Mouse (Mus musculus) frontal cortex, postnatal 10 days (tissue): Measurements from ENCODE around the gene Swsap1.

Experiments
- DNase-seq, 2 experiments: peaks; one replicate each; pipeline ENCODE4 v3.0.0; 2022; ENCODE audit warnings: low spot score in 2 of 2, mixed read lengths in 1 of 2

The Swsap1 gene

DNA sequence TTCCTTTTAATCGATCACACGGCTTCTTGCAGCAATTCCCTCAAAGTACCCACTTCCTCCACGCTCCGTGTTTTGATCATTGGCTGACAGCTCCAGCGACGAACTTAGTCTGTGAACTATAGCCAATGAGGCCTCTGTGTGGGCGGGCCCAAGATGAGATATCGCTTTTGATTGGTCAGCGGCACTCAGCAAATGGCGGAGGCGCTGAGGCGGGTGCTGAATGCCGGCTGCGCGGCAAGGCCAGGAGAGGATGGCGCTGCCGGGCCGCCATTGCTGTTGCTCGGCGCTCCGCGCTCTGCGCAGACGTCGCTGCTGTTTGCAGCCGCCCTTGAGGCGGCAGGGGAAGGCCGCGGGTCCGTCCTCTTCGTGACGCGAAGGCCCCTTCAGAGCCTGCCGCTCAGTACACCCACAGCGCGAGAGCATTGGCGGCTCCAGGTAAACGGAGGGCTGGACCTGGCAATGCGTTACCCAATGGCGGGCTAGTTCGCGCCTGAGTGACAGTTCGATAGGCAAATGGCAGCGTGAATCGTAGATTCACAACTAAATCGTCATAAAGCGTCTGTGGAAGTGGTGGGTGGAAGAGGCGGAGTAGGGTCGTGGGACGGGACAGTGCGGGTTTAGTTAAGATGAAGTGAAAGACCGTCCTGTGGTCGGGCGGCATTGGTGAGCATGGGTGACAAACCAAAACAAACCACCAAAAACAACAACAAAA, at the start of gene Swsap1:
TSS of gene Swsap1 (plus strand) at position 186 of the 712 bp plus-strand sequence.
- peak; percentile 97 to 99 for DNase-seq

- no peak for DNase-seq
These were observed 47.3 kb upstream of the Swsap1 start for GRCm38 (mm10) chr9:21908216-21908615.

- DNase-seq = no peak
These were observed 45.9 kb upstream of the Swsap1 start for GRCm38 (mm10) chr9:21909474-21910223.

DNA sequence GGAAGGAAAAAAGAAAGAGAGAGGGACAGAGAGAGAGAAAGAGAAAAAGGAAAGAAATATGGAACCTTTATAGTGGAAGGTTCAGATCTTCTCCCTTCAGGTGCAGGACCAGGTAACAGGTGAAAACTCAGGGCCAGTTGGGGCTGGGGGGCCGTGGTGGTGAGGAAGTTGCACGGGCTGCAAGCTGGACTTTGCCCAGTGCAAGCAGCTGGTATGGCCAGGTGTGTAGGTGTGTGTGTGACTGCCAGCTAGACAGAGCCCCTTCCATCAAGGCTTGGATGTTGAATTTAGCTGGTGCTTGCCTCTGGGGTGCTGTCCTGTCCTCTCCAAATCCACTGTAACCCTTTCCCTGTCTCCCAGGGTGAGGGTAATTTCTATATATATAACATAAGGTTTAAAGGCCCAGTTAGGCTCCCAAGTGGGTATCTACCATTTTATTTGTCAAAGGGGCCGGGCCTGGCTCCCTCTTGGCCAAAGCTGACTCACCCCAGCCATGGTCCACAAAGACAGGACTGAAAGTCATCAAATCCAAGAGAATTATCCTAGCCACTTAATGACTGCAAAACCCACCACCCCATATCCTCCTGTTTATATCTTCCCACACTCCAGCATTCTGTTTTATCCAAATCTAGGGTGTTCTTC, 38.6 kb upstream of the Swsap1 start:
- no peak for DNase-seq

GRCm38 (mm10) chr9:21917493-21918034, 38.0 kb upstream of the Swsap1 start:
- peak; percentile 64 to 74 for DNase-seq

GRCm38 (mm10) chr9:21918035-21918592, 37.4 kb upstream of the Swsap1 start, which contains the start of gene Rab3d:
TSS of gene Rab3d (minus strand) at chr9:21918192.
- peak; percentile 85 to 89 for DNase-seq

DNA sequence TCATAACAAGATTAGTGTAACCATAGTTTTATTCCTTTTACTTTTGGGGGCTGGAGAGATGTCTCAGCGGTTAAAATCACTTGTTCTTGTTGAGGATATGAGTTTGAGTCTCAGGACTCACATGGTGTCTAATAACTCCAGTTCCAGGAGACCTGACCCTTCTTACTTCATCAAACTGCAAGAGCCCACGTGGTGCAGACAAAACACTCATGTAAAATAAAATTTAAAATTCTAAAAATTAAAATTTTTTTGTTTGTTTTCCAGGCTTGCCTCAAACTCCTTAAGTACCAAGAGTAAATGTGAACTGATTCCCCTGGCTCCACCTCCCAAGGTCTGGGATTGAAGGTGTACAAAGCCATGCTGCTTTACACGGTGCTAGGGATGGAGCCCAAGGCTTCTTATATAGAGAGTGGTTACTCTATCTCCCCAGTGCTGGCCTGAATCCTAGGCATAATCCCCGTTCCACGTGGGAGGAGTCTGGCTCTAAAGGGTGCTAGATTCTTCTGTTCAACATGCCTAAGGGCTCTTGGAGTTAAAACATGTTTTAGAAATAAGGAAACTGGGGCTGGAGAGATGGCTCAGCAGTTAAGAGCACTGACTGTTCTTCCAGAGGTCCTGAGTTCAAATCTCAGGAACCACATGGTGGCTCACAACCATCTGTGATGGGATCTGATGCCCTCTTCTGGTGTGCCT, 36.7 kb upstream of the Swsap1 start:
- no peak for DNase-seq

GRCm38 (mm10) chr9:21923036-21923435, 32.5 kb upstream of the Swsap1 start:
- no peak for DNase-seq

DNA sequence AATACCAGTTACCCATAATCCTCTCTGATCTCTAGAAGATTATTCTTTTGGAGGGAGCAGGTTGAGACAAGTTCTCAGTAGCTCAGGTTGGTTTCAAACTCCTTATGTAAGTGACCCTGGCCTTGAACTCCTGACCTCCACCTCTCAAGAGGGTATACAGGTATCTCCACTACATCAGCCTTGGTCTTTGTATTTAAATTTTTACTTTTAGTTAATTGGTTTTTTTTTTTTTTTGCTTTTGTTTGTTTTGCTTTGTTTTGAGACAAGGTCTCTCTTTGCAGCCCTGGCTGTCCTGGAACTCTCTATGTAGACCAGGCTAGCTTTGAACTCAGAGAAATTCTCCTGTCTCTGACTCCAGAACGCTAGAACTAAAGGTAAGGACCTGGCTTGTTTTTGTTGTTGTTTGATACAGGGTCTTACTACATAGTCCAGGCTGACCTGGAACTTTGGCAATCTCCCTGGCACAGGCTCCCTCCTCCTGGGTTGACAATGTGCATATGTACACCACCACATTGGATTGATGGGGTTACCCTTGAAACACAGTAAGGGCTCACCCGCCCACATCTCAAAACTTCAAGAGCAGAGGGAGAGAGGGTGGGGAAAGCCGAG, 32.0 kb upstream of the Swsap1 start:
- no peak for DNase-seq

DNA sequence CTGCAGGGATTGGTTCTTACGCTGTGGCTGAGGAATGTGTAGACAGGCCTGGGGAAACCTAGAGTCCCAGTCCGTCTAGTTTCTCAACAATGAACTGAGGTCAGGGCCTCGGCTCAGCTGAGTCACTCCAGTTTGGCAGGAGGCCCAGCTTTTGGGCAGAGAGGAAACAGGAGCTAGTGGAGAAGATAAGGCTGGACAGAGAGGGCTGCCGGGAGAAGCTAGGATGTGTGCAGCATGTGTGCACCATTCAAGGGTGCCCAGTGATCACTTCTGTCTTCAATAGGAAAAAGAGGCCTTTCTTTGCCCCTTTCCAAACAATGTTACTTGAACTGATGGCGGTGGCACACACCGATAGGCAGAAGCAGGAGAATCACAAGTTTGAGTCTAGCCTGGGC, 31.5 kb upstream of the Swsap1 start:
- no peak for DNase-seq

GRCm38 (mm10) chr9:21925034-21925433, 30.5 kb upstream of the Swsap1 start:
- no peak for DNase-seq

- no peak for DNase-seq
These were observed 30.0 kb upstream of the Swsap1 start for GRCm38 (mm10) chr9:21925506-21925905.

GRCm38 (mm10) chr9:21926155-21926554, 29.4 kb upstream of the Swsap1 start:
- no peak for DNase-seq

- DNase-seq = no peak
These were observed 28.8 kb upstream of the Swsap1 start for GRCm38 (mm10) chr9:21926784-21927183.

DNA sequence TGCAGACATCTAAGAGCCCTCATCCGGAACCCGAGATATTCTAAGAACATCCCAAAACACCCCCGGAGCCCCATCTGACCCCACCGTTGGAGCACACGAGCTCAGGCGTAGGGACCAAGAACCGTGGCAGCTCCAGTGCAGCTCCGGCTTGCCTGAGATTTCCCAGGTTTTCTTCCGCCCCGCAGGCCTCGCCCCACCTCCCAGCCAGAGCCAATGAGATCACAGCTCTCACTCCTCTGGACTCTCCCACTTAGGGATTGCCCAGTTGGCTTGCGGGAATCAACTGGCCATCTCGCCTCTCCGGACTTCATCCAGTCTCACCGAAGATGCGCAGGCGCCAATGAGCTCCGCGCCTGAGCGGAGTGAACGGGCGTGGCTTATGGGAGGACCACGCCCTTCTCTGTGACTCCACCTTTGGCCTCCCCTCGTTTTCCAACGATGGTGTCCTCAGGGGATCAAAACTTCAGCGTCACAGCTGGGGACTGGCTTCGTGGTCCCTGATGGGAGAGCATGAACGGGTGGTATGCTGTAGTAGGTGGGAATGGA, 28.3 kb upstream of the Swsap1 start, which contains the start of the genes Ccdc159 and Tmem205:
TSS of gene Ccdc159 (plus strand) at position 264 of the 546 bp plus-strand sequence.
TSS of gene Tmem205 (minus strand) at position 349 of the 546 bp plus-strand sequence.
- DNase-seq = peak; percentile 91 to 92

GRCm38 (mm10) chr9:21929208-21929607, 26.3 kb upstream of the Swsap1 start:
- DNase-seq = no peak

- no peak for DNase-seq
These were observed 23.5 kb upstream of the Swsap1 start for GRCm38 (mm10) chr9:21932006-21932405.

GRCm38 (mm10) chr9:21932445-21933137, 23.0 kb upstream of the Swsap1 start:
- DNase-seq = no peak

DNA sequence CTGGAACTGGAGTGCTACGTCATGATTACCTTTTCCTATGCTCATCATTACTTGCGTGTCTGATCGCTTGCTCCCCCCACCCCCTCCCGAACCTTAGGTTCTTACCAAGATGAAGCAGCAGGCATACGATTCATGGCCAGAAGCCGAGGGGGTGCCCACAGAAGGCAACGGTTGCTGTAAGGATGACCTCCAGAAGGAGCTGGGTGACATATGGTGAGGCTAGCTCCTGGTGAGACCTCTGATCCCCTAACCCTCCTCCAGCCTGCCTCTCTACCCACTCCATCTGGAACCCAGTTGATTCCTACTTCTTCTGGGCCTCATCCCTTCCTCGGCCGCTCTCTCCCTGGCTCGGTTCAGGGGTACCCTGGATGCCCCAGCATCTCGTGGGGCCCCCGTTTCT, 21.5 kb upstream of the Swsap1 start:
- DNase-seq = no peak
